In the genomic region with DNA sequence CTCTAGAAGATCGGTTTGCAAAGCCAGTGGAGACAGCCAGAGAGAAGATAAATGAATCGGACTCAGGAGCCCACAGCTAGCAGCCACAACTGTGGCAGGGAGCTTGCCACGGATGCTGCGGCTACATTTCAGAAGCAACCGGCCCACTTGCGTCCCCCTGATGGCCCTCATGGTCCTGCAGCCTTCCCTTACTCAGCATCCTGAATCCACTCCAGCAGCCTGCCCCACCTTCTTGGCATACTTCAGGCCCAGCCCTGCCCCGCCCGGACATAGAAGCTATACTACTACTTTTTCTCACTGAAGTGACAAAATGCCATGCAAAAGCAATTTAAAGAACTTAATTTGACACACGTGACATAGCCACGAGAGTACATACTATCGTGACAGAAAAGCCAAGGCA, we compare ENCODE assay signal across 24 mouse cellular contexts.
DNase-seq lines count a peak whose midpoint lies in the region; ATAC-seq and TF ChIP-seq lines count a peak whose summit lies in the region.
"Had no signal": no experiment of that assay in that cellular context is flagged by ENCODE, and none has a peak within 500 bp of the region (broad histone marks: within the 10 kb centered on the region; RNA-seq: fewer than 3 reads in every experiment).

No protein-coding gene starts in this region.

- 0 out of 2 replicates have a peak overlapping the region, but pooled peaks have one; percentile 18 for H3K27ac ChIP-seq in heart, adult 2 months
- H3K27ac ChIP-seq in MEL (ENCODE audit: control insufficient read depth, low read depth, low read length) = no peak overlapping the region
- no peak overlapping the region for H3K27ac ChIP-seq in forebrain, embryonic 12.5 days
- H3K27ac ChIP-seq: hindbrain, embryonic 13.5 days; kidney, postnatal 0 days; limb, embryonic 12.5 days; liver, embryonic 15.5 days; lung, embryonic 15.5 days; midbrain, embryonic 13.5 days had no signal

- TF ChIP-seq POLR2A in heart, adult 2 months (IDR thresholded peaks at IDR 0.05; ENCODE audit: insufficient read depth, low read depth, low read length) = no peak
- TF ChIP-seq POLR2A in MEL (IDR thresholded peaks at IDR 0.05; ENCODE audit: control insufficient read depth in 1 of 2, insufficient read depth in 1 of 2, low read depth in 1 of 2, low read length in 2 of 2, poor library complexity in 1 of 2) = no peak

- intact Hi-C loops in heart, adult 2 months (cut with DNase I) = no loop called here
- intact Hi-C loops in heart, postnatal 36 days (cut with DNase I) = loop anchor here (5.0 kb wide), 3 partner anchors 145 to 615 kb away; no protein-coding TSS in a partner anchor
- intact Hi-C loops in gastrocnemius, postnatal 14 days (cut with DNase I; ENCODE audit: low total_unique reads) = no loop called here

- H3K4me2 ChIP-seq in forebrain, embryonic 12.5 days = no peak overlapping the region
- H3K4me2 ChIP-seq: heart, embryonic 12.5 days; hindbrain, embryonic 13.5 days; limb, embryonic 12.5 days; liver, embryonic 15.5 days; lung, embryonic 15.5 days; midbrain, embryonic 13.5 days; neural tube, embryonic 13.5 days had no signal

- peaks cover 10% of the 10 kb centered on the region for H3K4me1 ChIP-seq in heart, adult 2 months (ENCODE audit: control insufficient read depth, insufficient read depth, low read length)
- no peaks in the 10 kb centered on the region for H3K4me1 ChIP-seq in MEL (ENCODE audit: control insufficient read depth in 1 of 2, insufficient read depth in 2 of 2, low read length in 2 of 2)
- H3K4me1 ChIP-seq in forebrain, embryonic 12.5 days = peaks cover 8% of the 10 kb centered on the region
- H3K4me1 ChIP-seq: heart, embryonic 12.5 days; liver, embryonic 15.5 days; lung, embryonic 15.5 days had no signal

- no peak for TF ChIP-seq EP300 in heart, adult 2 months (IDR thresholded peaks at IDR 0.05; ENCODE audit: insufficient read depth, low read depth, low read length)
- no peak for TF ChIP-seq EP300 in MEL (IDR thresholded peaks at IDR 0.05; ENCODE audit: low read depth in 1 of 2, low read length in 2 of 2)

- no peaks in the 10 kb centered on the region for H3K79me2 ChIP-seq in heart, adult 2 months (replicated peaks; ENCODE audit: control insufficient read depth, insufficient read depth, low read length)
- no peaks in the 10 kb centered on the region for H3K79me2 ChIP-seq in MEL (ENCODE audit: control insufficient read depth, insufficient read depth, low read length, poor library complexity)

- WGBS in heart, adult 2 months = 85% methylated on average over 11 of the region's 11 CpGs
- WGBS in forebrain, embryonic 12.5 days = 86% methylated on average over 11 of the region's 11 CpGs

- no peak for TF ChIP-seq RAD21 in MEL (IDR thresholded peaks at IDR 0.05; ENCODE audit: low read depth, low read length)

- no peaks in the 10 kb centered on the region for H3K9me3 ChIP-seq in MEL (replicated peaks; ENCODE audit: insufficient read depth, low read length)
- H3K9me3 ChIP-seq in forebrain, embryonic 12.5 days = no peaks in the 10 kb centered on the region
- H3K9me3 ChIP-seq: heart, embryonic 12.5 days; hindbrain, embryonic 13.5 days; limb, embryonic 12.5 days; liver, embryonic 15.5 days; lung, embryonic 15.5 days; midbrain, embryonic 13.5 days; neural tube, embryonic 13.5 days had no signal

- H3K27me3 ChIP-seq in heart, adult 2 months (ENCODE audit: control insufficient read depth, insufficient read depth, low read length) = no peaks in the 10 kb centered on the region
- no peaks in the 10 kb centered on the region for H3K27me3 ChIP-seq in MEL (ENCODE audit: control insufficient read depth in 1 of 2, insufficient read depth in 2 of 2, low read length in 2 of 2)
- no peaks in the 10 kb centered on the region for H3K27me3 ChIP-seq in forebrain, embryonic 12.5 days
- H3K27me3 ChIP-seq: heart, embryonic 12.5 days; hindbrain, embryonic 13.5 days; limb, embryonic 12.5 days; liver, embryonic 15.5 days; lung, embryonic 15.5 days; megakaryocyte, embryonic 14.5 days; midbrain, embryonic 13.5 days; neural tube, embryonic 13.5 days; Patski had no signal

- no peaks in the 10 kb centered on the region; the same call in 1 of the 2 replicates for H3K36me3 ChIP-seq in heart, adult 2 months (ENCODE audit: control insufficient read depth, insufficient read depth, low read length)
- no peaks in the 10 kb centered on the region for H3K36me3 ChIP-seq in MEL (ENCODE audit: control insufficient read depth in 1 of 2, insufficient read depth in 2 of 2, low read length in 2 of 2)
- no peaks in the 10 kb centered on the region for H3K36me3 ChIP-seq in forebrain, embryonic 12.5 days (replicated peaks)
- H3K36me3 ChIP-seq: heart, embryonic 12.5 days; hindbrain, embryonic 13.5 days; limb, embryonic 12.5 days; liver, embryonic 15.5 days; lung, embryonic 15.5 days; midbrain, embryonic 13.5 days; neural tube, embryonic 13.5 days had no signal

- no peak overlapping the region for H3K4me3 ChIP-seq in heart, adult 2 months
- no peak overlapping the region for H3K4me3 ChIP-seq in MEL (ENCODE audit: control insufficient read depth in 1 of 2, insufficient read depth in 1 of 2, low read depth in 2 of 2, low read length in 2 of 2)
- H3K4me3 ChIP-seq in forebrain, embryonic 12.5 days (replicated peaks) = no peak overlapping the region
- H3K4me3 ChIP-seq: heart, embryonic 12.5 days; hindbrain, embryonic 13.5 days; limb, embryonic 12.5 days; liver, embryonic 15.5 days; lung, embryonic 15.5 days; megakaryocyte, embryonic 14.5 days; midbrain, embryonic 13.5 days; neural tube, embryonic 13.5 days had no signal

- ATAC-seq in forebrain, embryonic 12.5 days (ENCODE audit: low FRiP score) = no peak
- ATAC-seq: midbrain, embryonic 13.5 days had no signal

- TF ChIP-seq CTCF in heart, adult 2 months (IDR thresholded peaks at IDR 0.05) = no peak
- TF ChIP-seq CTCF in MEL (IDR thresholded peaks at IDR 0.05 in 2 of 3, conservative IDR thresholded peaks at IDR 0.05 in 1 of 3; ENCODE audit: control insufficient read depth in 1 of 3, insufficient read depth in 1 of 3, low read depth in 2 of 3, low read length in 3 of 3, poor library complexity in 1 of 3, severe bottlenecking in 1 of 3) = no peak

- DNase-seq in heart, adult 2 months = no peak
- no peak for DNase-seq in heart, postnatal 36 days
- peak; percentile 39 for DNase-seq in MEL (ENCODE audit: low read depth, low spot score)
- DNase-seq in gastrocnemius, postnatal 14 days = peak; percentile 17
- peak; percentile 38 for DNase-seq in skeletal muscle tissue, adult 2 months (ENCODE audit: low read depth, low spot score)
- DNase-seq in adipocyte (ENCODE audit: low spot score) = no peak
- DNase-seq: adrenal gland, adult 2 months; cerebellum, adult 11 months; cerebellum, postnatal 10 days; kidney, adult 2 months; lung, postnatal 36 days; retina, postnatal 1 day; thymus, postnatal 14 days had no signal

- H3K9ac ChIP-seq in heart, adult 2 months (ENCODE audit: low read depth, low read length) = no peak overlapping the region
- no peak overlapping the region for H3K9ac ChIP-seq in MEL (ENCODE audit: control insufficient read depth, low read depth, low read length, poor library complexity, severe bottlenecking)
- H3K9ac ChIP-seq in forebrain, embryonic 12.5 days = no peak overlapping the region
- H3K9ac ChIP-seq: heart, embryonic 12.5 days; hindbrain, embryonic 13.5 days; limb, embryonic 12.5 days; liver, embryonic 15.5 days; lung, embryonic 15.5 days; midbrain, embryonic 13.5 days; neural tube, embryonic 13.5 days had no signal

TF ChIP-seq in MEL, 35 proteins besides CTCF, POLR2A, EP300 and RAD21:
- TF ChIP-seq BHLHE40 (IDR thresholded peaks at IDR 0.05; ENCODE audit: borderline replicate concordance, low read depth, low read length) = no peak
- no peak for TF ChIP-seq SMC3 (IDR thresholded peaks at IDR 0.05; ENCODE audit: low read depth, low read length)
- no peak for TF ChIP-seq TCF12 (IDR thresholded peaks at IDR 0.05; ENCODE audit: low read depth, low read length)
- TF ChIP-seq E2F4 (IDR thresholded peaks at IDR 0.05; ENCODE audit: borderline replicate concordance, low read depth, low read length) = no peak
- TF ChIP-seq POLR2AphosphoS2 (IDR thresholded peaks at IDR 0.05; ENCODE audit: low read length) = no peak
- no peak for TF ChIP-seq RCOR1 (IDR thresholded peaks at IDR 0.05; ENCODE audit: low read depth, low read length)
- TF ChIP-seq ETS1 (IDR thresholded peaks at IDR 0.05; ENCODE audit: low read depth, low read length) = no peak
- TF ChIP-seq GABPA (IDR thresholded peaks at IDR 0.05; ENCODE audit: low read depth, low read length) = no peak
- TF ChIP-seq ZKSCAN1 (IDR thresholded peaks at IDR 0.05; ENCODE audit: low read depth, low read length) = no peak
- TF ChIP-seq JUND (IDR thresholded peaks at IDR 0.05; ENCODE audit: low read depth, low read length) = no peak
- TF ChIP-seq NRF1 (IDR thresholded peaks at IDR 0.05; ENCODE audit: insufficient read depth, low read depth, low read length, poor library complexity, severe bottlenecking) = no peak
- TF ChIP-seq USF1 (IDR thresholded peaks at IDR 0.05; ENCODE audit: low read depth, low read length) = no peak
- TF ChIP-seq HCFC1 (IDR thresholded peaks at IDR 0.05; ENCODE audit: low read depth, low read length) = no peak
- TF ChIP-seq MAZ (IDR thresholded peaks at IDR 0.05; ENCODE audit: low read depth, low read length) = no peak

Comparison
In these comparisons a context has a peak if more than half of its experiments do, and no peak if none do; other contexts are left out.
1. DNase-seq: peak in MEL (single experiment), gastrocnemius, postnatal 14 days (single experiment) and skeletal muscle tissue, adult 2 months (single experiment); none in heart, adult 2 months (0 of 2), heart, postnatal 36 days (0 of 2) and adipocyte (single experiment).